Mouse (Mus musculus) forebrain, embryonic 15.5 days (tissue): ENCODE results near the gene B3gnt3. TPM values are rescaled to one million over a fixed set of nuclear protein-coding genes. Genes with fewer than 3 reads are reported as not detected.
A peak's percentile ranks its signal among the peaks of the same experiment; 100 is the strongest.

Experiments
- ATAC-seq: fragments of 200-750 bp; cut with Nextera tagmentation; replicated peaks from 2 replicates; pipeline ENCODE4 v1.8.0; 2017; ENCODE audit warnings: mild to moderate bottlenecking, moderate TSS enrichment, moderate library complexity
- H3K27ac ChIP-seq: fragments of 300-500 bp; sonication (generic); replicated peaks from 2 replicates; pipeline ENCODE4 v1.5.1; 2015; ENCODE audit warnings: mild to moderate bottlenecking, inconsistent platforms
- H3K27me3 ChIP-seq: fragments of 300-500 bp; sonication (generic); 2 replicates; pipeline ENCODE4 v1.6.1; 2015; ENCODE audit warnings: inconsistent platforms
- H3K36me3 ChIP-seq: fragments of 300-500 bp; sonication (generic); 2 replicates; pipeline ENCODE4 v1.6.1; 2015; ENCODE audit warnings: mild to moderate bottlenecking, inconsistent platforms
- H3K4me1 ChIP-seq: fragments of 300-500 bp; sonication (generic); 2 replicates; pipeline ENCODE4 v1.6.1; 2015; ENCODE audit warnings: inconsistent platforms
- H3K4me2 ChIP-seq: fragments of 300-500 bp; sonication (generic); replicated peaks from 2 replicates; pipeline ENCODE4 v1.6.1; 2015; ENCODE audit warnings: mild to moderate bottlenecking, inconsistent platforms
- H3K4me3 ChIP-seq: fragments of 300-500 bp; sonication (generic); 2 replicates; pipeline ENCODE4 v1.5.1; 2015; ENCODE audit warnings: mild to moderate bottlenecking, inconsistent platforms
- H3K9ac ChIP-seq: fragments of 300-500 bp; sonication (generic); replicated peaks from 2 replicates; pipeline ENCODE4 v1.6.1; 2015; ENCODE audit warnings: mild to moderate bottlenecking, inconsistent platforms
- H3K9me3 ChIP-seq: fragments of 300-500 bp; sonication (generic); 2 replicates; pipeline ENCODE4 v1.6.1; 2016; ENCODE audit warnings: inconsistent platforms
- WGBS: fragments of 180-500 bp; shearing (Covaris S2); methylation state at CpG from one replicate; pipeline ENCODE4 v1.1.7; 2015; ENCODE audit warnings: mixed read lengths; 5-methylcytosine and 5-hydroxymethylcytosine counted together
- polyA plus RNA-seq: library from polyadenylated mRNA; unstranded; fragments of >200 nt; fragmentation: Nextera tagmentation; extraction: Ambion mirVana; gene quantifications from 2 replicates; pipeline ENCODE4 v1.2.1, GENCODE M21; 2015

Gene B3gnt3
- polyA plus RNA-seq, 1 experiment from 2014 or later = 0.46 TPM

DNA sequence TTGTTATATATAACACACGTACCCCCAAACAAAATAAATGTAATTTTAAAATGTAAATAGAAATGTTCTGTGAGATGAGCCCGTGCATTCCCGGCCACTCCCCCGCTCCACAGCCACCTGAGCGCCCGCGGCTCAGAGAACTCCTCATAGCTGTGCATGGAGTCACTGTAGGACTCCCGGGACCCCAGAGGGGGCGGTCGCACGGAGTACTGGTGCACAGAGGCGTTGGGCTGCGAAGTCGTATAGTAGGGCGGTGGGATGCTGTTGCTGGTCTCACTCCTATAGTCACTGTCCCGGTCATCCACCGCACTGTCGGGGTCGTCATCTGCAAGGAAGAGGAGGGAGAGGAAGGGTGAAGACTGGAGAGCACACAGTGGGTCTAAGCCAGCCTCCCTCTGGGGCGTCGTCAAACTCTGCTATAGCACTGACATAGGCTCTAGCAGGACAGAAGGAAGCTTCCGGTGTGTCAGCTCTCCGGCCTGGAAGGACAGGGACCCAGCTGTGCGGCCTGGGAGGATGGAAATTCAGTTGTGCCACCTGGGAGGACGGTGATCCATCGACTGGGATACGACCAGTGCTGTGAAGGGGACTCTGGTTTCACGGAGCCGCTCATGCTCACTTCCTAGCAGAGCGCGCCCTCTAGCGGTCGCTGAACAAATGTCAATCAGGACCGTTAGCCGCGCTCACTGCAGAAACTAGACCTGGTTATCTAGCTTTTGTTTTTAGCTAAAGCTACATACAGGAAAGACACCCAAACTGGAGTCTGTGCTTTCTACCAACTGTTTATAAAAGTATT is 41.1 kb downstream of the B3gnt3 start:
- Histone ChIP-seq H3K36me3 (peaks cover 29% of the 10 kb centered on the region), H3K4me1 (peaks cover 11% of the 10 kb centered on the region), H3K27me3 (peaks cover 32% of the 10 kb centered on the region), H3K9ac (no peak overlapping the region), H3K27ac (no peak overlapping the region), H3K4me3 (no peak overlapping the region), H3K4me2 (no peak overlapping the region), H3K9me3 (no peaks in the 10 kb centered on the region)
- WGBS = 7% methylated on average over 36 of the region's 36 CpGs
- ATAC-seq = peak; percentile 57

DNA sequence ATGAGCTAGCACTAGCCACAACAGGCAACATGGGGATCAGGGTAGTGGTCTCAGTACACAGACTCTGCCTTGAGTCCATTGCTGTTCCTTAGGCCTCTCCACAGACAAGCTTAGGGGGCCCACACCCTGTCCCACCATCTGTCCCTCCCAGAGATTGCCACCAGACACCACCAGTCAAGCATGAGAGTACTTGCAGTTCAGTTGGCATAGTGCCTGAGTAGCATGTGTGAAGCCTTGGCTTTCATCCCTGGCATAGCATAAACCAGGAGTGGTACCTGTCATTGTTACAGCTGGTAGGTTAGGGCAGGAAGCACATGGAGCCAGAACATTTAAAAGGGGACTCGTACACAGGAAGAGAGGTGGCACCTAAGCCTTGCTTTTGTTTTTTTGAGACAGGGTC is 41.8 kb downstream of the B3gnt3 start:
- ATAC-seq = no peak
- H3K9ac ChIP-seq = no peak overlapping the region
- H3K27ac ChIP-seq = no peak overlapping the region
- peaks cover 29% of the 10 kb centered on the region for H3K36me3 ChIP-seq
- H3K4me2 ChIP-seq = no peak overlapping the region
- peaks cover 14% of the 10 kb centered on the region for H3K4me1 ChIP-seq
- WGBS = 47% methylated on average over 1 of the region's 1 CpGs
- H3K9me3 ChIP-seq = no peaks in the 10 kb centered on the region
- peaks cover 36% of the 10 kb centered on the region for H3K27me3 ChIP-seq
- H3K4me3 ChIP-seq = no peak overlapping the region

GRCm38 (mm10) chr8:71658515-71659049 is 43.0 kb downstream of the B3gnt3 start:
- Histone ChIP-seq H3K4me3 (no peak overlapping the region), H3K27me3 (peaks cover 48% of the 10 kb centered on the region), H3K9ac (no peak overlapping the region), H3K4me2 (no peak overlapping the region), H3K4me1 (peaks cover 16% of the 10 kb centered on the region), H3K9me3 (no peaks in the 10 kb centered on the region), H3K27ac (no peak overlapping the region), H3K36me3 (peaks cover 24% of the 10 kb centered on the region)
- ATAC-seq = no peak
- WGBS = 31% methylated on average over 17 of the region's 17 CpGs

DNA sequence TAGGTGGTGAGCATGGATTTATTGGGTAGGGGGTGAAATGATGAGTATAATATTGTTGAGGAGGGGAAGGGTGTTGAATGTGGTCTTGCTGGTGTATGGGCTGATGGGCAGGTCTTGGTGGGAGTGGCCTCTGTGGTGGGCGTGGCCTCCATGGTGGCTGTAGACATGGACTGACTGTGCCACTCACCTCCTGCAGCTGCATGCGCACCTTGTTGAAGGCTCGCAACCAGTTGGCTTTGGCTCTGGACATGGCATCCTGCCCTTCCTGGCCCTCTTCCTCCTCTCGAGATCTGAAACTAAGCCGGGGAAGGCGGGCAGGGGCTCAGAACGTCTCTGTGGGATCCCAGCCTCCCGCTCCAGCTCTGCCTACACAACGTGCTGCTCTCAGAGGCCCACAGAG is 43.8 kb downstream of the B3gnt3 start:
- peaks cover 49% of the 10 kb centered on the region for H3K27me3 ChIP-seq
- 23% methylated on average over 9 of the region's 9 CpGs for WGBS
- H3K27ac ChIP-seq = no peak overlapping the region
- H3K36me3 ChIP-seq = peaks cover 20% of the 10 kb centered on the region
- H3K4me2 ChIP-seq = no peak overlapping the region
- ATAC-seq = no peak
- no peaks in the 10 kb centered on the region for H3K9me3 ChIP-seq
- peaks cover 16% of the 10 kb centered on the region for H3K4me1 ChIP-seq
- H3K4me3 ChIP-seq = no peak overlapping the region
- no peak overlapping the region for H3K9ac ChIP-seq

DNA sequence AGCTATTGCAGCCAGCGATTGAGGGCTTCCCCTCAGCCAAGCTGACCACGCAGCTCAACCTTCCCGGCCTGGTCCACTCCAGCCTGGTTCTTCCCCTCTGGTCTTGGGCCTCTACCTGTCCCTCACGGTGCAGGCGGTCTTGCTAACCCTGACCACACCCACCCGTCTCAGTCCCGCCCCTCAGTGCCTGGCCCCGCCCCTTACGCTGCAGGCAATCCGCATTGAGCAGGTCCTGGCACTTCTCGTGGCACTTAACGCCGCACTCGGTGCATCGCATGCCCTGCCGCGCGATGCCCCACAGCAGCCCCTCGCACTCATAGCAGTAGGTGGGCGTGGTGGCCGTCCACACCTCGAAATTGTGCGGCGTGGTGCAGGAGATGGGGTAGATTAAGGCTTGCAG is 47.0 kb downstream of the B3gnt3 start:
- Histone ChIP-seq H3K36me3 (peaks cover 37% of the 10 kb centered on the region), H3K27me3 (peaks cover 44% of the 10 kb centered on the region), H3K4me1 (peaks cover 10% of the 10 kb centered on the region), H3K27ac (no peak overlapping the region), H3K4me3 (no peak overlapping the region), H3K9ac (no peak overlapping the region), H3K4me2 (peak overlapping the region; percentile 19), H3K9me3 (no peaks in the 10 kb centered on the region)
- 2% methylated on average over 24 of the region's 24 CpGs for WGBS
- ATAC-seq = no peak

DNA sequence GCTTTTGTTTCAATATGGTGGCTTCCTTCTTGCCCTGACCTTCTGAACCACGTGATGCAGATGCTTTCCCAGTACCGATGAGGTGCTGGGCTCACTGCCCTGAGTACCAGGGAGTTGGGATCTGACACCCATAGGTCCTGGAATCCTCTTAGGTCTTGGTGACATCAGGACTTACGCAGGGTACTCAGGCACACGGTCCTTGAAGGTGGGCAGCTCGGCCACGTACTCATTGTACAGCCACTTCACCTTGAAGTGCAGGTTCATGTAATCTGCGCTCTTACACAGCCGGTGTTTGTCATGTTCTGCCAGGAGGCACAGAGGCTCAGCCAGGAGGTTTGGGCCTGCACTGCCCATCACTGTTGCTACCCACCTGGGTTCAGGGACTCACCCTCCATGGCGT is 56.1 kb downstream of the B3gnt3 start:
- H3K9me3 ChIP-seq = no peaks in the 10 kb centered on the region
- no peaks in the 10 kb centered on the region for H3K27me3 ChIP-seq
- no peak overlapping the region for H3K4me2 ChIP-seq
- H3K27ac ChIP-seq = no peak overlapping the region
- no peak overlapping the region for H3K9ac ChIP-seq
- ATAC-seq = no peak
- no peaks in the 10 kb centered on the region for H3K4me1 ChIP-seq
- WGBS = 83% methylated on average over 9 of the region's 9 CpGs
- peaks cover 70% of the 10 kb centered on the region for H3K36me3 ChIP-seq
- no peak overlapping the region for H3K4me3 ChIP-seq

Other genes starting within 250 kb of the B3gnt3 start
- 139 and 140 TPM in 2 replicates for gene Abhd8, start 238.1 kb downstream of the B3gnt3 start, polyA plus RNA-seq
- 189 and 199 TPM in 2 replicates for gene Mrpl34, start 236.8 kb downstream of the B3gnt3 start, polyA plus RNA-seq
- 222 and 240 TPM in 2 replicates for gene Dda1, start 232.6 kb downstream of the B3gnt3 start, polyA plus RNA-seq
- gene Ano8, start 215.8 kb downstream of the B3gnt3 start, polyA plus RNA-seq = 9.4 and 9.8 TPM in 2 replicates
- gene Gtpbp3, start 213.7 kb downstream of the B3gnt3 start, polyA plus RNA-seq = 12.2 and 13.7 TPM in 2 replicates
- 5.4 and 6.0 TPM in 2 replicates for gene Plvap, start 190.0 kb downstream of the B3gnt3 start, polyA plus RNA-seq
- gene Ccdc194, start 176.1 kb downstream of the B3gnt3 start, polyA plus RNA-seq = 0.11 TPM in 1 of 2 replicates, not detected in the other
- 8.5 and 8.8 TPM in 2 replicates for gene Bst2, start 164.3 kb downstream of the B3gnt3 start, polyA plus RNA-seq
- gene Mvb12a, start 158.9 kb downstream of the B3gnt3 start, polyA plus RNA-seq = 56.9 and 61.7 TPM in 2 replicates
- gene Tmem221, start 142.9 kb downstream of the B3gnt3 start, polyA plus RNA-seq = 0.11 and 0.20 TPM in 2 replicates
- gene Nxnl1, start 135.2 kb downstream of the B3gnt3 start, polyA plus RNA-seq = not detected in 2 replicates
- gene Slc27a1, start 132.9 kb downstream of the B3gnt3 start, polyA plus RNA-seq = 68.5 and 71.8 TPM in 2 replicates
- gene Pgls, start 109.6 kb downstream of the B3gnt3 start, polyA plus RNA-seq = 191 TPM in 2 replicates
- 4.9 and 5.5 TPM in 2 replicates for gene Fam129c, start 104.1 kb downstream of the B3gnt3 start, polyA plus RNA-seq
- gene Colgalt1, start 90.8 kb downstream of the B3gnt3 start, polyA plus RNA-seq = 54.3 and 56.2 TPM in 2 replicates
- gene Unc13a, start 30.0 kb downstream of the B3gnt3 start, polyA plus RNA-seq = 23.3 and 23.6 TPM in 2 replicates
- gene Jak3, start 25.5 kb downstream of the B3gnt3 start, polyA plus RNA-seq = 2.9 and 3.3 TPM in 2 replicates
- gene Insl3, start 12.6 kb downstream of the B3gnt3 start, polyA plus RNA-seq = 0.54 TPM in 1 of 2 replicates, not detected in the other
- gene Fcho1, start 23.9 kb upstream of the B3gnt3 start, polyA plus RNA-seq = 70.9 and 71.7 TPM in 2 replicates
- gene Zfp709, start 180.2 kb upstream of the B3gnt3 start, polyA plus RNA-seq = 8.3 and 8.5 TPM in 2 replicates
- gene Zfp882, start 206.8 kb upstream of the B3gnt3 start, polyA plus RNA-seq = 16.4 and 17.8 TPM in 2 replicates
- 31.7 and 32.5 TPM in 2 replicates for gene Zfp617, start 206.8 kb upstream of the B3gnt3 start, polyA plus RNA-seq
- 20.5 and 21.8 TPM in 2 replicates for gene Zfp961, start 249.2 kb upstream of the B3gnt3 start, polyA plus RNA-seq